Mouse (Mus musculus): Measurements from ENCODE around the gene Rap1gds1. TPM values are rescaled to one million over a fixed set of nuclear protein-coding genes. Genes with fewer than 3 reads are reported as not detected.

Gene Rap1gds1
- polyA plus RNA-seq, 1 experiment from 2014 or later: 65.4 TPM

- Histone ChIP-seq H3K4me2 (replicated peaks) (no peak overlapping the region), H3K36me3 (peaks cover 11% of the 10 kb centered on the region), H3K4me1 (no peaks in the 10 kb centered on the region), H3K4me3 (replicated peaks) (no peak overlapping the region), H3K9me3 (replicated peaks) (no peaks in the 10 kb centered on the region), H3K27me3 (no peaks in the 10 kb centered on the region), H3K27ac (replicated peaks) (no peak overlapping the region), H3K9ac (no peak overlapping the region)
- WGBS: 90% methylated on average over 12 of the region's 12 CpGs
- ATAC-seq (ENCODE audit: insufficient number of reproducible peaks, low FRiP score, low TSS enrichment, low read depth): no peak
Observed at GRCm38 (mm10) chr3:139048701-139049622, 26.0 kb downstream of the Rap1gds1 start.

GRCm38 (mm10) chr3:139042433-139042854, 32.6 kb downstream of the Rap1gds1 start:
- Histone ChIP-seq H3K27me3 (no peaks in the 10 kb centered on the region), H3K9me3 (replicated peaks) (no peaks in the 10 kb centered on the region), H3K27ac (replicated peaks) (no peak overlapping the region), H3K36me3 (peaks cover 5% of the 10 kb centered on the region; the same call in 1 of the 2 replicates), H3K4me1 (no peaks in the 10 kb centered on the region), H3K9ac (no peak overlapping the region), H3K4me2 (replicated peaks) (no peak overlapping the region), H3K4me3 (replicated peaks) (no peak overlapping the region)
- WGBS: 68% methylated on average over 3 of the region's 3 CpGs
- ATAC-seq (ENCODE audit: insufficient number of reproducible peaks, low FRiP score, low TSS enrichment, low read depth): no peak

GRCm38 (mm10) chr3:139041921-139042320, 33.1 kb downstream of the Rap1gds1 start:
- Histone ChIP-seq H3K27me3 (no peaks in the 10 kb centered on the region), H3K4me1 (no peaks in the 10 kb centered on the region), H3K27ac (replicated peaks) (no peak overlapping the region), H3K4me2 (replicated peaks) (no peak overlapping the region), H3K9ac (no peak overlapping the region), H3K4me3 (replicated peaks) (no peak overlapping the region), H3K36me3 (peaks cover 2% of the 10 kb centered on the region; the same call in 1 of the 2 replicates), H3K9me3 (replicated peaks) (no peaks in the 10 kb centered on the region)
- 84% methylated on average over 4 of the region's 4 CpGs for WGBS
- no peak for ATAC-seq (ENCODE audit: insufficient number of reproducible peaks, low FRiP score, low TSS enrichment, low read depth)

- no peak overlapping the region for H3K9ac ChIP-seq
- no peaks in the 10 kb centered on the region for H3K9me3 ChIP-seq (replicated peaks)
- no peaks in the 10 kb centered on the region for H3K27me3 ChIP-seq
- no peak overlapping the region for H3K4me3 ChIP-seq (replicated peaks)
- 0 out of 2 replicates have a peak, but pooled peaks cover 5% of the 10 kb centered on the region for H3K36me3 ChIP-seq
- WGBS: 84% methylated on average over 4 of the region's 4 CpGs
- ATAC-seq (ENCODE audit: insufficient number of reproducible peaks, low FRiP score, low TSS enrichment, low read depth): no peak
- H3K4me2 ChIP-seq (replicated peaks): no peak overlapping the region
- H3K27ac ChIP-seq (replicated peaks): no peak overlapping the region
- H3K4me1 ChIP-seq: no peaks in the 10 kb centered on the region
Observed at GRCm38 (mm10) chr3:139037030-139037429, 38.0 kb downstream of the Rap1gds1 start.

GRCm38 (mm10) chr3:139033179-139033578, 41.8 kb downstream of the Rap1gds1 start:
- no peaks in the 10 kb centered on the region for H3K9me3 ChIP-seq (replicated peaks)
- no peak overlapping the region for H3K4me2 ChIP-seq (replicated peaks)
- H3K4me1 ChIP-seq: no peaks in the 10 kb centered on the region
- H3K9ac ChIP-seq: no peak overlapping the region
- WGBS: 88% methylated on average over 6 of the region's 6 CpGs
- ATAC-seq (ENCODE audit: insufficient number of reproducible peaks, low FRiP score, low TSS enrichment, low read depth): no peak
- H3K27me3 ChIP-seq: no peaks in the 10 kb centered on the region
- H3K4me3 ChIP-seq (replicated peaks): no peak overlapping the region
- no peak overlapping the region for H3K27ac ChIP-seq (replicated peaks)
- H3K36me3 ChIP-seq: 0 out of 2 replicates have a peak, but pooled peaks cover 4% of the 10 kb centered on the region

GRCm38 (mm10) chr3:139030644-139031227, 44.3 kb downstream of the Rap1gds1 start:
- Histone ChIP-seq H3K27ac (replicated peaks) (no peak overlapping the region), H3K27me3 (no peaks in the 10 kb centered on the region), H3K36me3 (peaks cover 10% of the 10 kb centered on the region; the same call in 1 of the 2 replicates), H3K9me3 (replicated peaks) (no peaks in the 10 kb centered on the region), H3K4me3 (replicated peaks) (no peak overlapping the region), H3K4me1 (no peaks in the 10 kb centered on the region), H3K9ac (no peak overlapping the region), H3K4me2 (replicated peaks) (no peak overlapping the region)
- ATAC-seq (ENCODE audit: insufficient number of reproducible peaks, low FRiP score, low TSS enrichment, low read depth): no peak
- WGBS: 86% methylated on average over 4 of the region's 4 CpGs

GRCm38 (mm10) chr3:139025077-139025476, 49.9 kb downstream of the Rap1gds1 start:
- Histone ChIP-seq H3K27ac (replicated peaks) (no peak overlapping the region), H3K4me2 (replicated peaks) (no peak overlapping the region), H3K36me3 (peaks cover 8% of the 10 kb centered on the region; the same call in 1 of the 2 replicates), H3K4me1 (no peaks in the 10 kb centered on the region), H3K9me3 (replicated peaks) (no peaks in the 10 kb centered on the region), H3K4me3 (replicated peaks) (no peak overlapping the region), H3K9ac (no peak overlapping the region), H3K27me3 (no peaks in the 10 kb centered on the region)
- no peak for ATAC-seq (ENCODE audit: insufficient number of reproducible peaks, low FRiP score, low TSS enrichment, low read depth)
- WGBS: 64% methylated on average over 5 of the region's 5 CpGs

- Histone ChIP-seq H3K27ac (replicated peaks) (no peak overlapping the region), H3K4me1 (no peaks in the 10 kb centered on the region), H3K9me3 (replicated peaks) (no peaks in the 10 kb centered on the region), H3K4me3 (replicated peaks) (no peak overlapping the region), H3K36me3 (peaks cover 8% of the 10 kb centered on the region; the same call in 1 of the 2 replicates), H3K4me2 (replicated peaks) (no peak overlapping the region), H3K27me3 (no peaks in the 10 kb centered on the region), H3K9ac (no peak overlapping the region)
- WGBS: 55% methylated on average over 8 of the region's 8 CpGs
- ATAC-seq (ENCODE audit: insufficient number of reproducible peaks, low FRiP score, low TSS enrichment, low read depth): no peak
Observed at GRCm38 (mm10) chr3:139023585-139023984, 51.4 kb downstream of the Rap1gds1 start.

- WGBS: 76% methylated on average over 9 of the region's 9 CpGs
- H3K9me3 ChIP-seq (replicated peaks): no peaks in the 10 kb centered on the region
- no peak overlapping the region for H3K4me2 ChIP-seq (replicated peaks)
- H3K27me3 ChIP-seq: no peaks in the 10 kb centered on the region
- no peak overlapping the region for H3K4me3 ChIP-seq (replicated peaks)
- H3K36me3 ChIP-seq: peaks cover 3% of the 10 kb centered on the region; the same call in 1 of the 2 replicates
- H3K27ac ChIP-seq (replicated peaks): no peak overlapping the region
- H3K9ac ChIP-seq: no peak overlapping the region
- no peak for ATAC-seq (ENCODE audit: insufficient number of reproducible peaks, low FRiP score, low TSS enrichment, low read depth)
- no peaks in the 10 kb centered on the region for H3K4me1 ChIP-seq
Observed at GRCm38 (mm10) chr3:139012352-139012751, 62.6 kb downstream of the Rap1gds1 start.

- Histone ChIP-seq H3K9ac (no peak overlapping the region), H3K27ac (replicated peaks) (no peak overlapping the region), H3K4me1 (no peaks in the 10 kb centered on the region), H3K9me3 (replicated peaks) (no peaks in the 10 kb centered on the region), H3K27me3 (no peaks in the 10 kb centered on the region), H3K4me2 (replicated peaks) (no peak overlapping the region), H3K4me3 (replicated peaks) (no peak overlapping the region), H3K36me3 (no peaks in the 10 kb centered on the region)
- ATAC-seq (ENCODE audit: insufficient number of reproducible peaks, low FRiP score, low TSS enrichment, low read depth): no peak
Observed at GRCm38 (mm10) chr3:139005669-139006068, 69.3 kb downstream of the Rap1gds1 start.

- Histone ChIP-seq H3K4me3 (replicated peaks) (no peak overlapping the region), H3K36me3 (no peaks in the 10 kb centered on the region), H3K9me3 (replicated peaks) (no peaks in the 10 kb centered on the region), H3K4me1 (no peaks in the 10 kb centered on the region), H3K4me2 (replicated peaks) (no peak overlapping the region), H3K27ac (replicated peaks) (no peak overlapping the region), H3K27me3 (no peaks in the 10 kb centered on the region), H3K9ac (no peak overlapping the region)
- ATAC-seq (ENCODE audit: insufficient number of reproducible peaks, low FRiP score, low TSS enrichment, low read depth): no peak
- 76% methylated on average over 6 of the region's 6 CpGs for WGBS
Observed at GRCm38 (mm10) chr3:139002774-139003173, 72.2 kb downstream of the Rap1gds1 start.
